Mouse (Mus musculus) left cerebral cortex, postnatal 4 days (tissue): ENCODE measurements around the gene Ndufa12. TPM values are rescaled to one million over a fixed set of nuclear protein-coding genes. Genes with fewer than 3 reads are reported as not detected.

ENCODE experiments used
- total RNA-seq, 2 experiments: library from RNA; stranded (reverse); gene quantifications; 2 replicates each; pipeline ENCODE4 v1.2.3; 2021

Gene Ndufa12
- total RNA-seq, 2 experiments from 2014 or later = 178 to 195 TPM

Other genes starting within 250 kb of the Ndufa12 start
- gene Vezt, start 162.9 kb upstream of the Ndufa12 start, total RNA-seq = 100 to 1,000 TPM in 1 of 2 experiments, 10 to 100 TPM in 1; 96.2 to 106 TPM
- 1 to 10 TPM; 5.5 to 5.8 TPM for gene Fgd6, start 162.7 kb upstream of the Ndufa12 start, total RNA-seq
- gene Nr2c1, start 50.7 kb upstream of the Ndufa12 start, total RNA-seq = 1 to 10 TPM; 8.2 to 8.6 TPM
- not detected for gene Gm4792, start 100.0 kb downstream of the Ndufa12 start, total RNA-seq
- gene Tmcc3, start 113.2 kb downstream of the Ndufa12 start, total RNA-seq = 10 to 100 TPM; 11.8 to 14.6 TPM